Mouse (Mus musculus) MEL-GATA-1-ER (cell line): Measurements from ENCODE around the gene Cdkn2aip.

ENCODE experiments used
- DNase-seq: peaks from one replicate; pipeline ENCODE4 v3.0.0-alpha.2; 2012; ENCODE audit warnings: low read depth; ENCODE audit errors: extremely low read depth

The Cdkn2aip gene

DNA sequence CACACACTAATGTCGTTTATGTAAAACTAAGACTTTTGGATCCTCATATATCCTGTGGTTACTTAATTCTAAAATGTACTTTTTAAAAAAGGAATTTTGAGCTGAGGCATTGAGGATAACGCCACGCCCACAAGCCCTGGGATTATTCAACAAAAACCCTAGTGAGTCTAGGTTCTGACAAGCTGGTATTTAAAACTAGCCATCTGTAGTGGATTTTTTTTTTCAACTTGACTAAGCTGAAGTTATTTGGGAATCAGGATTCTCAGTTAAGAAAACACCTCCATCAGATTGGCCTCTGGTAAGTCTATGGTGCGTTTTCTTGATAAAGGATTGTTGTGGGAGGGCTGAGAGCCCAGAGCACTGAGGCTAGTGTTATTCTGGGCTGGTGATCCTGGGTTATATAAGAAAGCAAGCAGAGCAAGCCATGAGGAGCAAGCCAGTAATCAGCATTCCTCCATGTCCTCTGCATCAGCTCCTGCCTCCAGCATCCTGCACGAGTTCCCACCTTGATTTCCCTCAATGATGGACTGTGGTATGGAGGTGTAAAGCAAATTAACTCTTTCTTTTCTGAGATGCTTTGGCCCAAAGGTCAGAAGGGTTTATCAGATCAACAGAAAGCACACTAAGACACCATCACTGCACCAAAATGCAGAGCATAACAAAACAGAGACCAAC, 18.2 kb downstream of the Cdkn2aip start:
- DNase-seq: no peak

DNA sequence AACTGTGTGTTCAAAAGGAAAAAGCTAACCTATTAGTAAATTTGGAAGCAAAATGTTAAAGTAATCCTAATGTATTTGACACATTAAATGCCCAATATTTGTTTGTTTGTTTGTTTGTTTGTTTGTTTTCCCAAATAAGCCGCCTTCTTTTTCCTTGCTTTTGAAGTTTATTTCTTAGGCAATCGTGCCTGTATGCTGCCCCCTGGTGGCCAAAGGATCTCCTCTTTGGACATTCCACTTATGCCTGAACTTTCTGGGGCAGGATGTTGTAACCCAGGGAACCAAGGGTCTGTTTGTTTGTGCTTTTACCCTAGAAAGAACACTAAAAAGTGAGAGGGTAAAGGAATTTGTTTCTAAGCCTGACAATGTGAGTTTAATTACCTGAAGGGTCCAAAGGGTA, 20.6 kb downstream of the Cdkn2aip start:
- peak; percentile 61 for DNase-seq

- DNase-seq: no peak
Measured at GRCm38 (mm10) chr8:47691831-47692230, 21.9 kb downstream of the Cdkn2aip start.

DNA sequence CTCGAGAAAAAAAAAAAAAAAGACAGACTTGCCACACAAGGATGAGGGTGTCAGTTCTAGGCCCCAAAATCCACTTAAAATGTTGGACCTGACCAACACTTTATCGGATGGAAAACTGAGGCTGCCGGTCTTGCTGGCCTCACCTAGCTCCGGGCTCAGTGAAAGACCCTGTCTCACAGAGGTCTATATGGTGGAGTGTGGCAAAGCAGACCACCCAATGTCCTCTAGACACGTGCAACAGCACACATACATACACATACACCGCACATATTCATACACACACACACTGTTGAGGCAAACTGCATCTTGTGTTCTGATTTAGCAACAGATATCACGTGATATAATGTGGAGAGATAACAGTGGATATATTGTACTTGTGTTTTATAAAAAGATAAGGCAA, 22.4 kb downstream of the Cdkn2aip start:
- DNase-seq: no peak

DNA sequence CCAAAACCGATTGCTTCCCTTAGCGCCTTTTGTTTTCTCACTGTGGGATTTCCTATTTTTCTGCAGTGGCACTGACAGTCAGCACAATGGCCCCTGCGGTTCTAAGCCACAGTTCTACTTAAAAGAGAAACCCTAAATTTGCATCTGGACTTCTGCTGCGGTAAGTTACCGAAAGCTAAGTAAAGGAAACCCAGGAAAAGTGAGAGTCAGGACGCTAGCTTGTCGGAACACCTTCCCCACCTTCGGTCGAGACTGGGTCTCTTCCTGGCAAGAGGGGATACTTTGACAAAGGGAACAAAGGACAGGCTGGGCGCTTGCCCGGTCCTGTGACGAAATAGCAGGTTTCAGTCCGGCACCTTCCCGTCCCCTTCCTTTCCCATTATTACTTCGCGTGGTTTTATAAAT, 23.1 kb downstream of the Cdkn2aip start:
- no peak for DNase-seq

DNA sequence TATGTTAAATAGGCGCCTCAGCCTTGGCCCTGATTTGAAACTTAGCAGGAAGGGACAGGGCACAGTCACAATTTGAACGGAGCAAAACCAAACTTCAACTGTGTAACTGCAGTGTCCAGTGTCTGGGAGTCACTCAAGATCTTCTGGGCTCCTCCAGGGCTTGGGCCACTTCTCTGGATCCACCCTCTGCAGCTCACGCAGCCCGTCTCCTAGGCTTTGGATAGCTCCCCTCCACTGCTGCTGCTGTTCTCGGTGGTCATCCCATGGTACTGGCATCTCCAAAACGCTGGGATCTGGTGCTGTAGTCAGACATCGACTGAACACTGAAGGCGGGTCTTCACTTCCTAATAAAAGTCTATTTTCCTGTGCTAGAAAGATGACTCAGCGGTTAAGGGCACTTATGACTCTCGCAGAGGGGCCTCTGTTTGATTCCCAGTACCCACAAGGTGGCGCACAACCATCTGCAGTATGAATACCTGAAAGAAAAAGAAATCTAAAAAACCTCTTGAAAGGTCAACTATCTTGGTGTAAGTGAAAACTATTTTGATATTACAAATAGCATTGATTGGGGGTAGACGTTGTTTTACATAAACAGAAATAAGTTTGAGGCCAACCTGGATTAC, 23.9 kb downstream of the Cdkn2aip start:
- peak; percentile 64 for DNase-seq

DNA sequence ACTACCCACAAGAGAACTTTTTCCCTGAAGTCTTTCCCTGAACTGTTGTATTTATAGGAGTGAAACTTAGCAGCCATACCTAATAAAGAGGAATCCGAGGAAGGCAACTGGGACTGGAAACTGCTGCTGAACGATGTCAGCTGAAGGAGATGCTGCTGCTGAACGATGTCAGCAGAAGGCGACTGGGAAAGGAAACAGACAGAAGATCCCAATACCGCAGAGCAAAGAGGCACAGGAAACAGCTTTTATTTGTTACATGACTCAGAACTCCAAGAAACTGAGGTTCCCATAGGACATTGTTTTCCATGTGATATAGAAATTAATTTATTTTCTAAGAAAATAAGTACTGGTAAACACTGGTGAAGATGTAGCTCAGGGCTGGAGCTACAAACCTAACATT, 29.3 kb downstream of the Cdkn2aip start:
- DNase-seq: no peak

DNA sequence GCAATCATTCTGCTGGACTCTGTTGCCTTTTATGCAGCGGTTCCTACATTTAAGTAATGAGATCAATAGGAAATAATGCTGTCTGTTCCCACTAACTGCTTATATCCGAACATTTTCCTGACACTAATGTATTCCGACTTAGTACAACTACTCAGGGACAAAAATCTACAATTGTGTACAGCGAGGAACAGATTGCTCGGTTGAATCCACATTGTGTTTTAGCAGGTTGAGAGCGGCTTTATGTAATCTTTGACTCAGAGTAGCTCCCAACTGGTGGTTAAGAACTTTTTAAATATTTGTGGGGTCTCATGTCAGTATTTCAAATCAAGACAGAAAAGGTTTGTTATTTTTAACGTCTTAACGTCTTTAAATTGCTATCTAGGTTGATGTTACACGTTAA, 29.7 kb downstream of the Cdkn2aip start:
- no peak for DNase-seq

DNA sequence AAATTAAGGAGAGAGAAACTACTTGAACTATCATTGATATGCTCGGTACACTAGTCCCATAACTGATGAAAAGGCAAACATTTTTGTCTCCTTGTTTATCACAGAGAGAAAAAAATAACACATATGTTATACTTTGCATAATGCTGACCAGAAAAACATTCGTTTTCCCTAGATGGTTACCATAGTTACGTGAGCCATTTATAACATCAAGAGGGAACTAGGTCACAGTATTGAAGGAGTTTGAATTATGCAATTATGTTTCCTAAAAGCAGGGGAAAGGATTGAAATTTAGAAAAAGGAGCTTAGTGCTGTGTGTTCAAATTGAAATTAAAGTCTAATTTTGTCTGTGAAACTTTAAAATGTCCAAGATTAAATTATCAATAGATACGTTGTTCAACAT, 33.4 kb downstream of the Cdkn2aip start:
- DNase-seq: no peak

GRCm38 (mm10) chr8:47679603-47680002, 34.1 kb downstream of the Cdkn2aip start:
- DNase-seq: peak; percentile 27

DNA sequence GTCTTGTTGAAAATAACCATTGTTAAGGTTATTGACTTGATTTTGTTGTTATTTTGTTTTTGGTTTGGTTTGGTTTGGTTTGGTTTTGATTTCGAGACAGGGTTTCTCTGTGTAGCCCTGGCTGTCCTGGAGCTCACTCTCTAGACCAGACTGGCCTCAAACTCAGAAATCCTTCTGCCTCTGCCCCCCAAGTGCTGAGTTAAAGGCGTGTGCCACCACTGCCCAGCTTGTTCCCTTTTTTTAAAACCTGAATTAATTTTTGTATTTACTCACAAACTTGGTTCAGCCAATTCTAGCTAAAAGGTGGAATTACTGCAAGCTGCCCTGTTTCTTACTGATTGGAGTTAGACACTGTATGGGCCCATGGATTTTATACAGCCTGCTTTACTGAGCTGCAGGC, 37.1 kb downstream of the Cdkn2aip start:
- peak; percentile 46 for DNase-seq

GRCm38 (mm10) chr8:47676224-47676623, 37.5 kb downstream of the Cdkn2aip start:
- DNase-seq: no peak

- DNase-seq: peak; percentile 81
Measured at GRCm38 (mm10) chr8:47675786-47676185, 37.9 kb downstream of the Cdkn2aip start.

- DNase-seq: peak; percentile 99
Measured at GRCm38 (mm10) chr8:47674777-47675710, 38.7 kb downstream of the Cdkn2aip start, which contains the start of gene Ing2. Gene Ing2 (minus strand): TSS chr8:47675556.

- peak; percentile 51 for DNase-seq
Measured at GRCm38 (mm10) chr8:47674140-47674776, 39.5 kb downstream of the Cdkn2aip start.

- DNase-seq: peak; percentile 94
Measured at GRCm38 (mm10) chr8:47673317-47674139, 40.2 kb downstream of the Cdkn2aip start.

GRCm38 (mm10) chr8:47664231-47664785, 49.4 kb downstream of the Cdkn2aip start:
- DNase-seq: no peak

- DNase-seq: no peak
Measured at GRCm38 (mm10) chr8:47663201-47663600, 50.5 kb downstream of the Cdkn2aip start.

- no peak for DNase-seq
Measured at GRCm38 (mm10) chr8:47662716-47663115, 51.0 kb downstream of the Cdkn2aip start.

- DNase-seq: no peak
Measured at GRCm38 (mm10) chr8:47660394-47660793, 53.3 kb downstream of the Cdkn2aip start.
